ENCODE assay signal across 37 mouse cellular contexts in genomic region chr2:180832711-180833110, GRCm38 (mm10). TPM values are rescaled to one million over a fixed set of nuclear protein-coding genes. Genes with fewer than 3 reads are reported as not detected.
"Had no signal": no experiment of that assay in that cellular context is flagged by ENCODE, and none has a peak within 500 bp of the region (broad histone marks: within the 10 kb centered on the region; RNA-seq: fewer than 3 reads in every experiment).

No protein-coding gene starts in this region.

- DNase-seq: left cerebral cortex, postnatal 4 days; liver; liver, embryonic 13.5 days; liver, postnatal 0 days; lung, adult 18-20 months; lung, adult 2 months; lung, embryonic 14.5 days; lung, postnatal 10 days; lung, postnatal 14 days; lung, postnatal 36 days; lung, postnatal 4 days; midbrain, embryonic 14.5 days had no signal

- H3K4me1 ChIP-seq: limb, embryonic 10.5 days; limb, embryonic 12.5 days; limb, embryonic 13.5 days; limb, embryonic 15.5 days; liver, embryonic 13.5 days; liver, embryonic 15.5 days; lung, embryonic 15.5 days; midbrain, embryonic 12.5 days; neural tube, embryonic 12.5 days had no signal

- H3K9ac ChIP-seq: limb, embryonic 12.5 days; limb, embryonic 13.5 days; limb, embryonic 15.5 days; liver, embryonic 12.5 days; liver, embryonic 13.5 days; liver, embryonic 14.5 days; liver, embryonic 15.5 days; liver, postnatal 0 days; lung, embryonic 14.5 days; lung, embryonic 15.5 days; midbrain, embryonic 12.5 days; midbrain, embryonic 13.5 days; midbrain, embryonic 15.5 days; neural tube, embryonic 12.5 days had no signal

- H3K27me3 ChIP-seq: liver, embryonic 13.5 days; liver, embryonic 15.5 days; lung, embryonic 15.5 days; midbrain, embryonic 12.5 days; midbrain, embryonic 13.5 days; midbrain, embryonic 15.5 days; neural tube, embryonic 12.5 days had no signal

- H3K4me2 ChIP-seq: limb, embryonic 12.5 days; limb, embryonic 13.5 days; limb, embryonic 15.5 days; liver, embryonic 11.5 days; liver, embryonic 12.5 days; liver, embryonic 13.5 days; liver, embryonic 15.5 days; lung, embryonic 14.5 days; lung, embryonic 15.5 days; midbrain, embryonic 11.5 days; midbrain, embryonic 12.5 days; midbrain, embryonic 13.5 days; midbrain, embryonic 15.5 days; neural tube, embryonic 12.5 days had no signal

- ATAC-seq: liver, embryonic 12.5 days; liver, postnatal 0 days; lung, postnatal 0 days; midbrain, embryonic 13.5 days; midbrain, embryonic 15.5 days; midbrain, embryonic 16.5 days had no signal

- H3K36me3 ChIP-seq: limb, embryonic 10.5 days; limb, embryonic 12.5 days; limb, embryonic 13.5 days; limb, embryonic 15.5 days; liver, embryonic 12.5 days; liver, embryonic 13.5 days; liver, embryonic 15.5 days; lung, embryonic 15.5 days; midbrain, embryonic 12.5 days; midbrain, embryonic 13.5 days; midbrain, embryonic 15.5 days; neural tube, embryonic 12.5 days had no signal

- H3K4me3 ChIP-seq: limb, embryonic 10.5 days; limb, embryonic 12.5 days; limb, embryonic 13.5 days; limb, embryonic 15.5 days; liver, embryonic 12.5 days; liver, embryonic 13.5 days; liver, embryonic 15.5 days; lung, embryonic 15.5 days; megakaryocyte, embryonic 14.5 days; midbrain, embryonic 10.5 days; midbrain, embryonic 12.5 days; midbrain, embryonic 13.5 days; midbrain, embryonic 15.5 days; myocyte; neural tube, embryonic 12.5 days had no signal

- H3K9me3 ChIP-seq: limb, embryonic 10.5 days; limb, embryonic 12.5 days; limb, embryonic 13.5 days; limb, embryonic 15.5 days; liver, embryonic 12.5 days; liver, embryonic 13.5 days; liver, embryonic 15.5 days; lung, embryonic 15.5 days; midbrain, embryonic 10.5 days; midbrain, embryonic 12.5 days; midbrain, embryonic 13.5 days; midbrain, embryonic 15.5 days; neural tube, embryonic 12.5 days had no signal

- H3K27ac ChIP-seq: limb, embryonic 10.5 days; limb, embryonic 12.5 days; limb, embryonic 13.5 days; limb, embryonic 15.5 days; liver, embryonic 12.5 days; liver, embryonic 13.5 days; liver, embryonic 14.5 days; liver, embryonic 15.5 days; lung, embryonic 15.5 days; macrophage; midbrain, embryonic 10.5 days; midbrain, embryonic 12.5 days; midbrain, embryonic 13.5 days; midbrain, embryonic 15.5 days; neural tube, embryonic 12.5 days had no signal

RNA-seq across cellular contexts. Expression of gene Bhlhe23, which starts 56.0 kb away (rescaled TPM):
- polyA plus RNA-seq: limb, embryonic 10.5 days; limb, embryonic 11.5 days; limb, embryonic 12.5 days; limb, embryonic 14.5 days; limb, embryonic 15.5 days; liver, adult 2 months; liver, embryonic 11.5 days; liver, embryonic 12.5 days; liver, embryonic 13.5 days; liver, embryonic 14.5 days; liver, embryonic 15.5 days; liver, embryonic 16.5 days; liver, postnatal 0 days; lung, adult 2 months; lung, embryonic 14.5 days; lung, embryonic 15.5 days; lung, embryonic 16.5 days; lung, postnatal 0 days; macrophage; myocyte had no signal
